Mouse (Mus musculus) spleen, adult 12 weeks (tissue): ENCODE results near the gene Unc119.

Experiments
- DNase-seq: peaks from one replicate; pipeline ENCODE4 v3.0.0; 2022; ENCODE audit warnings: low spot score

Gene Unc119

DNA sequence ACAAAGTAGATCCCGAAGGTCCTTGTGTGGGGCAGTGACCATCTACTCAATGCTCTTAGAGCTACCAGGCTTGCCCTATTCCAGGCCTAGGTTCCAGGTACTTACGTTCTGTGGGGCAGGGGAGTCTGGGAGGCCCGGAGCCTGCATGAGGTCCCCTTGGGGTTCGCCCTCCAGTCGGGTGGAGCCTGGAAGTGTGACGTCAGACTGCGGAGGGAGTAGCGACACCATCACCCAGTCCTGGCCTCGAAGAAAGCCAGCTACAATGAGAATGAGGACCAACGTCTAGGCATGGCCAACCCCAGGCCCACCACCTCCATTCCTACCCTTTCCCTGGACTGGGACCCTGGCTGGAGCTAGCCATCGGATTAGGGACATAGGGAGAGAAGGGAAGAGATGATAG lies 28.4 kb downstream of the Unc119 start:
- DNase-seq: no peak

DNA sequence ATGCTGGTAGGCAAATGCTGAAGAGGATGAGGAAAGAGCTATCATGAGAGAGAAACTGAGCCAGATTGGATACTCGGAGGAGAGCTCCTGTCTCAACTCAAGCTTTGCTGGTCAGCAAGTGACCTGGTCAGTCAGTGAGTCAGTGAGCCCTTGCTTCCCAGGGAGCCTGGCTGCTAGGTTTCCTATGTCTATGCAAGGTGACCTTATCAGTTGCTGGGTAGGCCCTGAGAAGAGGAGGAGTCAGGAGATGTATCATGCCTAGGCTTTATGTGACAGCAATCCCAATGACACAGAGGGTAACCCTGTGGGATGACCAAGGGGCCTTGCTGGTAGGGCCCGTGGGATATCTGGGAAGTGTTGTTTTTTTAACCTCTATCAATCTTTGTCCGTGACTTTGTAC lies 28.9 kb downstream of the Unc119 start:
- no peak for DNase-seq

GRCm38 (mm10) chr11:78372610-78373009 lies 29.3 kb downstream of the Unc119 start:
- DNase-seq: no peak

DNA sequence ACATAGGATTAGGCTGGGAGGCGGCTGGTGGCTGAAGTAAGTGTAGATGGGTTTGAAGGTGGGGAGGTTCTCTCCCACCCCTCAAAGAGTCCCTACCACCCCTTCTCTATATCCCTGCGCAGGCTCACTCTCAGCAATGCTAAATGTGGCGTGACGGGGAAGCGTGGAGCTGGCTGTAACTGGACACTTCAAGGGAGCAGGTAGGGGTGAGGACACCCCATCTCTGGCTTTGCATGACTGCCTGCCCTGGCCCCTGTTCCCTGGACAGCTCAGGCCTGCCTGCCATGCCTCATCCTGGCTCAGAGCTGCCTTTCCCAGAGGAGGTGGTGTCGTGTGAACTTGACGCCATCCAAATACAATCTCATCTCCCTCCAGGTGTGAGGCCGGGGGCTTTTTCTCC lies 30.9 kb downstream of the Unc119 start:
- no peak for DNase-seq

GRCm38 (mm10) chr11:78377549-78378159 lies 34.4 kb downstream of the Unc119 start:
- DNase-seq: no peak

DNA sequence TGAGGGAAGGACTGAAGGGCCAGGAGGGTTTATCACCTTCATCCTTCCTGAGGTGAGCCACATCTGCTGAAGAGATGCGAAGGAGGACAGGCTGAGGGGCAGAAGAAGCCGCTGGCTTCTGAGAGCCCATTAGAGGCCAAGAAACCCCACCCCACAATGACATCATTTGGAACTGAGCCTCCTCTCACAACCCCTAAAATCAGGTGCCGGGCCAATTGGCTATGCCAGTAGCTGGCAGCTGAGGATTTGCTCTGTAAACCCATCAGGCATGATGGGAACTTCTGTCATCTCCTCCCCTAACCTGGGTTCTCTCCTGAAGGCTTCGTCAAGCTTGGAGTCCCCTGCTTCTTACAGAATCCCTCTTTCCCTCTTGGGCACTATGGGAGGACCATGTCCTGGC lies 37.1 kb downstream of the Unc119 start:
- DNase-seq: no peak

DNA sequence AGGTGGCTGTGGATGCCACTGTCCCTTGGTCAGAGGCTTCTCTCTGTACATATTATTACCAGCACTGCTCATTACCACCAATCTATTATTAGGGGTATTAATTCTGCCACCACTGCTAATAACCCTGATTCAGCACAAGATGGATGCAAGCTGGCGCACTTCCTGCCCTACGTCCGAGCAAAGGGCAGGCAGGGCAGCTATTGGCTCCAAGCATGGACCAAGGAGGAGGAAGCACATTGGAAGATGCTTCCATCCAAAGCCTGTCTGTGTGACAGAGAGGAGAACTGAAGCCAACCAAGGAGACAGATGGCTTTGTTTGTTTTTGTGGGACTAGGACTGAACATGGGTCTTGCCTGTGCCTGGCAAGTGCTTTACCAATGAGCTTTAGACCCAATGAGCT lies 37.7 kb downstream of the Unc119 start:
- DNase-seq: no peak

GRCm38 (mm10) chr11:78382286-78382685 lies 39.0 kb downstream of the Unc119 start:
- DNase-seq: no peak

DNA sequence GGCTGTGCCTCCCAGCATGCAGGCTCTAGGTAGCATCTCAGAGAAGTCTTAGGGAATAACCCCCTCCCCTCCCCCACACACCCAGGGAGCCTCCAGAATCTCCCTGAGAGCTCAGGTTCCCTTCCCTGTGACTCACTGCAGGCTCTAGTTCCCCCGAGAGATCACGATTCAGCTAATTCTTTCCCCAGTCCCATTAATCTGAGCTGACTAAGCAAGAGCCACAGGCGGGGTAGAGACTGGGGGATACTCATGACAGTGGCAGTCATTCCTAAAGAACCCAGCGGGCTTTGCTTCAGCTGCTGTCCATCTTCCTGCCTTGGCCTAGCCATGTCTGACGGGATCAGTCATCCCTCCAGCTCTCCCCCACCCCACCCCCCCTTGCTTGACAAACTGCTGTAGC lies 39.4 kb downstream of the Unc119 start:
- no peak for DNase-seq

- no peak for DNase-seq
These were observed 42.5 kb downstream of the Unc119 start for GRCm38 (mm10) chr11:78385776-78386175.

DNA sequence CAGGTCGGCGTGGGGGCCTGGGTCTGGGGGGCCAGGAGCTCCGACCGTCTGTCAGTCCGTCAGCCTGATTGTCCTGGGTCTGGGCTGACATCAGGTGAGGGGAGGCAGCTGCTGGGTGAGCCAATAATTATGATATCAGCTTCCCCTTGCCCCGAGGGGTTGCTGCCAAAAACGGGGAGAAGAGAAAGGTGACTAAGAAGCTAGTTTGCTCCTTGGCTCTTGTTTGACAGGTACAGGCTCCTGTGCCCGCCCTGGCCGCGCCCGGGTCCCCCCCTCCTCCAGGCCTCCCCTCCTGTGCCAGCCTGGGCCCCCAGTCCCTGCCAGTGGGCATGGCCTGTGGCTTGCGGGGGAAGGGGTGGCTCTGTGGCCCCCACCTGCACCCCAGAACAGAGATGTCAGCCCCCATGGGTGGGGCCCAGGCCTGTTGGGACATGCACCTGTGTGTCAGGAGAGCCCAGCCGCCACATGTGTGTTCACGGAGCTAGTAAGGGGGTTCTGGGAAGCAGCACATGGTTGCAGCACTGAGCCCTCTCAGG lies 43.3 kb downstream of the Unc119 start, which contains the start of gene Foxn1:
Gene Foxn1, minus strand, starts transcription at position 51 of the 536 bp plus-strand sequence.
- no peak for DNase-seq

GRCm38 (mm10) chr11:78392728-78393127 lies 49.4 kb downstream of the Unc119 start:
- no peak for DNase-seq

DNA sequence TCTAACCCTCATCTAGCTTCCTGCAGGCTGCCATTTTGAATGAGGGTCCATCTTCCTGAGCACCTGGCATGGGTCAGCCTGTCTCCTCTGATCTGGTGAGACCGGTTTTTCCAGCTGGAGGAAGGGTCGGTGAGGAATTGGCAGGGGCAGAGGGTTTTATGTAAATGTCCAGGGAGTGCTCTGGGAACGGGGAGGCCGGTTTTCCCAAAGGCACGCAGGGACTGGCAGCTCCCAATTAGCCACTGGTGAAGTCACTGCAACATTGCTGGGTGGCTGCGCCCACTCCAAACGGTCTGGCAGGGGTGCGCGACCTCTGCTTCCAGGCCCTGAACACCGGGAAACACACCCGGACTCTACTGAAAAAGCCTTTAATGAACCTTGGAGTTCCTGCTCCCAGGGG lies 53.7 kb downstream of the Unc119 start:
- no peak for DNase-seq

DNA sequence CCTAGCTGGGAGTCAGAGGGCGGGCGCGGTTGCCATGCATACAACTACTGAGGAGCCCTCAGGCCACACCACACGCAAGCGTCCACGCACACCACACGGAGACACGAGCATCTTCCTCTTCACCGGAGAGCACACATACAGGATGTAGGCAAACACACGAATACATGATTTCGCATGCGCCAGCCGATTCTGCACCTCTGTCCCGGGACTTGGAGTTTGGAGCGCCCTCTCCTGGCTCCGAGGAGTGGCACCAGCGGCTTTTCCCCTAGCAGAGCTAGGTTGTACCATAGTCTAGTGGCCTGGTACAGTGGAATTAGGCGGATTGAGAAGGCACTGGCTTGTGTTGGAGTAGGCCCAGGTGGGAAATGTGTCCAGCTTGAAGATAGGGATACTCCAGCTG lies 54.1 kb downstream of the Unc119 start:
- DNase-seq: peak; percentile 17

DNA sequence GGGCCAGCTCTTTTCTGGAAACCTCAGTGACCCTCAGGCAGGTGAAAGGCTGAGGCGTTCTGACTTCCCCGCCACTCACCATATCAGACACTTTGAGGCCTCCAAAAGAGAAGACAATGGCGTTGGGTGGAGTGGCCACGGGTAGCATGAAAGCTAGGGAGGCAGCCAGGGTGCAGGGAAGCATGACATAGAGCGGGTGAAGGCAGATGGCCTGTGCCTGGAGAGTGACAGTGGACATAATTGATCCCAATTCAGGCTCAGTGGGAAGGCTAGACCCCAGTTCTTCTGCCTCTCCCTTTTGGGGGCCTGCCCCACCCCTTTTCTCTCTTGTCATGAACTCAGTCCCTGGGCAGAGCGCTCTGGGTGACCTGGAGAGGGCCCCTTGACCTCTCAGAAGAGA lies 54.9 kb downstream of the Unc119 start:
- no peak for DNase-seq
